8 mouse cellular contexts compared by ENCODE assay signal in genomic region chr5:45638806-45639714, GRCm38 (mm10). TPM values are rescaled to one million over a fixed set of nuclear protein-coding genes. Genes with fewer than 3 reads are reported as not detected.
DNase-seq lines count a peak whose midpoint lies in the region; ATAC-seq and TF ChIP-seq lines count a peak whose summit lies in the region.

Gene Fam184b, minus strand, starts transcription at chr5:45639614.

- no peak for TF ChIP-seq POLR2A in liver, adult 2 months (IDR thresholded peaks at IDR 0.05; ENCODE audit: extremely low read depth, insufficient read depth, low read length)

- peak; percentile 13 to 66 for DNase-seq in spleen, postnatal 4 days (ENCODE audit: low spot score in 2 of 2)
- DNase-seq in spleen, postnatal 36 days (ENCODE audit: low spot score in 2 of 2): no peak
- DNase-seq in embryo, embryonic 10.5 days (ENCODE audit: low spot score): peak; percentile 62
- peak; percentile 56 for DNase-seq in kidney, postnatal 14 days
- peak; percentile 27 for DNase-seq in liver, adult 2 months (ENCODE audit: extremely low read depth, low read depth, low spot score)
- peak; percentile 84 for DNase-seq in midbrain, postnatal 0 days (ENCODE audit: low spot score)
- peak; percentile 58 for DNase-seq in stomach, postnatal 0 days (ENCODE audit: low spot score)

- H3K9me3 ChIP-seq in heart, embryonic 15.5 days (replicated peaks): no peaks in the 10 kb centered on the region
- no peaks in the 10 kb centered on the region for H3K9me3 ChIP-seq in midbrain, postnatal 0 days (ENCODE audit: low read length)
- H3K9me3 ChIP-seq in stomach, postnatal 0 days (ENCODE audit: control insufficient read depth, low read length): no peaks in the 10 kb centered on the region

- no peak within 1 kb of the TSS for H3K27ac ChIP-seq in heart, embryonic 15.5 days
- H3K27ac ChIP-seq in liver, adult 2 months (replicated peaks; ENCODE audit: insufficient read depth, low read depth, low read length): no peak within 1 kb of the TSS
- H3K27ac ChIP-seq in midbrain, postnatal 0 days (ENCODE audit: low read depth, low read length): peak within 1 kb of the TSS; percentile 71
- no peak within 1 kb of the TSS for H3K27ac ChIP-seq in stomach, postnatal 0 days (replicated peaks)

- peak within 1 kb of the TSS; percentile 99 for H3K4me2 ChIP-seq in heart, embryonic 15.5 days
- peak within 1 kb of the TSS; percentile 81 for H3K4me2 ChIP-seq in midbrain, postnatal 0 days (ENCODE audit: low read depth, low read length, poor library complexity, severe bottlenecking)
- peak within 1 kb of the TSS; percentile 96 for H3K4me2 ChIP-seq in stomach, postnatal 0 days (replicated peaks; ENCODE audit: low read depth)

- under 1% methylated on average over 48 of the region's 48 CpGs for whole genome bisulfite sequencing in heart, embryonic 15.5 days
- WGBS in liver, adult 2 months: under 1% methylated on average over 48 of the region's 48 CpGs
- WGBS in midbrain, postnatal 0 days: under 1% methylated on average over 48 of the region's 48 CpGs
- under 1% methylated on average over 48 of the region's 48 CpGs for WGBS in stomach, postnatal 0 days

- no peaks in the 10 kb centered on the region for H3K79me2 ChIP-seq in liver, adult 2 months (ENCODE audit: control insufficient read depth, insufficient read depth, low read length)

- peaks cover 15% of the 10 kb centered on the region for H3K4me1 ChIP-seq in heart, embryonic 15.5 days (replicated peaks)
- H3K4me1 ChIP-seq in liver, adult 2 months (ENCODE audit: control insufficient read depth, insufficient read depth, low read length): 0 out of 2 replicates have a peak, but pooled peaks cover 3% of the 10 kb centered on the region
- no peaks in the 10 kb centered on the region for H3K4me1 ChIP-seq in midbrain, postnatal 0 days (ENCODE audit: insufficient read depth, low read length)
- no peaks in the 10 kb centered on the region for H3K4me1 ChIP-seq in stomach, postnatal 0 days (replicated peaks; ENCODE audit: control insufficient read depth, insufficient read depth)

- no peak for TF ChIP-seq CTCF in liver, adult 2 months (IDR thresholded peaks at IDR 0.05; ENCODE audit: low read depth, low read length)
- peak; percentile 54 for TF ChIP-seq CTCF in midbrain, postnatal 0 days (IDR thresholded peaks at IDR 0.05)
- no peak for TF ChIP-seq CTCF in stomach, postnatal 0 days (IDR thresholded peaks at IDR 0.05; ENCODE audit: low read depth)

- peak within 1 kb of the TSS; percentile 52 for H3K9ac ChIP-seq in heart, embryonic 15.5 days
- H3K9ac ChIP-seq in liver, adult 2 months (ENCODE audit: low read depth, low read length): no peak within 1 kb of the TSS
- peak within 1 kb of the TSS; percentile 66 for H3K9ac ChIP-seq in midbrain, postnatal 0 days (replicated peaks; ENCODE audit: low read length, poor library complexity, severe bottlenecking)
- H3K9ac ChIP-seq in stomach, postnatal 0 days (ENCODE audit: low read length): peak within 1 kb of the TSS; percentile 48

- peak within 1 kb of the TSS; percentile 63 for H3K4me3 ChIP-seq in heart, embryonic 15.5 days
- peak within 1 kb of the TSS; percentile 17 for H3K4me3 ChIP-seq in liver, adult 2 months (ENCODE audit: insufficient read depth, low read depth, low read length)
- peak within 1 kb of the TSS; percentile 65 for H3K4me3 ChIP-seq in midbrain, postnatal 0 days (ENCODE audit: low read depth, low read length)
- H3K4me3 ChIP-seq in stomach, postnatal 0 days (ENCODE audit: low read depth, low read length): peak within 1 kb of the TSS; percentile 56

- no peak for TF ChIP-seq EP300 in stomach, postnatal 0 days (optimal IDR thresholded peaks at IDR 0.05)

- peak; percentile 64 for ATAC-seq in heart, embryonic 15.5 days (replicated peaks; ENCODE audit: insufficient number of reproducible peaks, insufficient read depth, low FRiP score, low read depth)
- ATAC-seq in midbrain, postnatal 0 days (ENCODE audit: low FRiP score): peak; percentile 94
- ATAC-seq in stomach, postnatal 0 days (ENCODE audit: low FRiP score, low TSS enrichment): peak; percentile 51

- no peaks in the 10 kb centered on the region for H3K36me3 ChIP-seq in heart, embryonic 15.5 days
- no peaks in the 10 kb centered on the region for H3K36me3 ChIP-seq in liver, adult 2 months (ENCODE audit: control insufficient read depth, insufficient read depth, low read length)
- no peaks in the 10 kb centered on the region for H3K36me3 ChIP-seq in midbrain, postnatal 0 days (ENCODE audit: insufficient read depth, low read length)
- H3K36me3 ChIP-seq in stomach, postnatal 0 days (ENCODE audit: control insufficient read depth, insufficient read depth, low read length): no peaks in the 10 kb centered on the region

- H3K27me3 ChIP-seq in heart, embryonic 15.5 days: peaks cover 35% of the 10 kb centered on the region
- no peaks in the 10 kb centered on the region for H3K27me3 ChIP-seq in liver, adult 2 months (ENCODE audit: control insufficient read depth, insufficient read depth, low read length)
- H3K27me3 ChIP-seq in midbrain, postnatal 0 days (ENCODE audit: insufficient read depth, low read length): no peaks in the 10 kb centered on the region
- no peaks in the 10 kb centered on the region for H3K27me3 ChIP-seq in stomach, postnatal 0 days (ENCODE audit: control insufficient read depth, insufficient read depth, low read length)

RNA-seq across cellular contexts. Expression of gene Fam184b, which starts in this region (rescaled TPM):
- 0.24 and 0.39 TPM in 2 replicates for polyA plus RNA-seq in heart, embryonic 15.5 days (2015; fragmentation: Nextera tagmentation; extraction: Ambion mirVana)
- total RNA-seq in liver, adult 2 months (2014; rRNA removed): under 0.01 and 0.07 TPM in 2 replicates
- polyA plus RNA-seq in liver, adult 2 months (2012; rRNA removed): 0.06 TPM in 2 replicates
- total RNA-seq in midbrain, postnatal 0 days (2014; rRNA removed): 13.0 and 13.9 TPM in 2 replicates
- 9.4 and 9.5 TPM in 2 replicates for polyA plus RNA-seq in midbrain, postnatal 0 days (2015; fragmentation: Nextera tagmentation; extraction: Ambion mirVana)
- 1.7 and 1.9 TPM in 2 replicates for polyA plus RNA-seq in stomach, postnatal 0 days (2015; fragmentation: Nextera tagmentation; extraction: Ambion mirVana)

Comparison
In these comparisons a context has a peak if more than half of its experiments do, and no peak if none do; other contexts are left out.
1. RNA of gene Fam184b (total RNA-seq): 13.0 to 13.9 TPM in midbrain, postnatal 0 days; under 0.01 to 0.07 TPM in liver, adult 2 months; every median in the first group is over 10 times any median in the second.
2. DNase-seq: peak in spleen, postnatal 4 days (2 of 2), embryo, embryonic 10.5 days (single experiment), kidney, postnatal 14 days (single experiment), midbrain, postnatal 0 days (single experiment) and stomach, postnatal 0 days (single experiment); none in spleen, postnatal 36 days (0 of 2).
3. Peak in ATAC-seq, H3K4me3 ChIP-seq, H3K9ac ChIP-seq and H3K4me2 ChIP-seq in heart, embryonic 15.5 days; RNA of the gene not detected or under 1 TPM.
4. Peak in DNase-seq and H3K4me3 ChIP-seq in liver, adult 2 months; RNA of the gene not detected or under 1 TPM.
5. Peak in every context shown above with its lines, with median percentiles within 50 percentile points of each other: ATAC-seq, H3K4me2 ChIP-seq and H3K4me3 ChIP-seq.